Mouse (Mus musculus) embryonic fibroblast, embryonic 13.5 days (primary cell): Measurements from ENCODE around the gene Arhgap6. TPM values are rescaled to one million over a fixed set of nuclear protein-coding genes. Genes with fewer than 3 reads are reported as not detected.

Experiments
- H3K27ac ChIP-seq: 2 replicates; pipeline ENCODE4 v1.5.1; 2012; ENCODE audit warnings: low read length, control low read depth, inconsistent platforms; ENCODE audit not compliant: insufficient read depth
- H3K4me1 ChIP-seq: 2 replicates; pipeline ENCODE4 v1.6.1; 2011; ENCODE audit warnings: low read length; ENCODE audit not compliant: control insufficient read depth, insufficient read depth
- H3K4me3 ChIP-seq: 2 replicates; pipeline ENCODE4 v1.5.1; 2011; ENCODE audit warnings: mild to moderate bottlenecking, control low read depth, low read length; ENCODE audit not compliant: insufficient read depth
- CTCF ChIP-seq: IDR thresholded peaks from 2 replicates; pipeline ENCODE4 v1.5.1; 2011; ENCODE audit warnings: mild to moderate bottlenecking, control low read depth, low read length, moderate library complexity, borderline replicate concordance; ENCODE audit not compliant: insufficient read depth
- POLR2A ChIP-seq: IDR thresholded peaks from 2 replicates; pipeline ENCODE4 v1.6.1; 2011; ENCODE audit warnings: low read depth, mild to moderate bottlenecking, control low read depth, low read length, moderate library complexity
- polyA plus RNA-seq: library from polyadenylated mRNA; stranded (reverse); fragments of >200 nt; gene quantifications from 2 replicates; pipeline ENCODE4 v1.2.4, GENCODE M21; 2011; ENCODE audit warnings: low read depth; ENCODE audit not compliant: missing spikeins, insufficient read length

Gene Arhgap6
- polyA plus RNA-seq = 2.7 and 3.9 TPM in 2 replicates

- TF ChIP-seq POLR2A (no peak), CTCF (no peak)
- Histone ChIP-seq H3K4me3 (peak within 1 kb of the TSS; percentile 35), H3K4me1 (no peaks in the 10 kb centered on the region), H3K27ac (no peak within 1 kb of the TSS)
These were observed at the start of gene Arhgap6 for GRCm38 (mm10) chrX:168794974-168795858. Gene Arhgap6, plus strand, starts transcription at chrX:168795099.

GRCm38 (mm10) chrX:168747011-168747410 lies 47.9 kb upstream of the Arhgap6 start:
- H3K4me3 ChIP-seq = no peak overlapping the region
- no peaks in the 10 kb centered on the region for H3K4me1 ChIP-seq
- H3K27ac ChIP-seq = no peak overlapping the region
- no peak for TF ChIP-seq POLR2A
- TF ChIP-seq CTCF = no peak

- TF ChIP-seq CTCF (no peak), POLR2A (no peak)
These were observed 1.3 kb downstream of the Arhgap6 start for GRCm38 (mm10) chrX:168795859-168796848.

GRCm38 (mm10) chrX:168804677-168805076 lies 9.8 kb downstream of the Arhgap6 start:
- no peak overlapping the region for H3K4me3 ChIP-seq
- no peak for TF ChIP-seq CTCF
- TF ChIP-seq POLR2A = no peak
- no peak overlapping the region for H3K27ac ChIP-seq
- H3K4me1 ChIP-seq = no peaks in the 10 kb centered on the region

More at GRCm38 (mm10) chrX:168795859-168796848, 1.3 kb downstream of the Arhgap6 start:
- no peaks in the 10 kb centered on the region for H3K4me1 ChIP-seq
- H3K4me3 ChIP-seq = peak overlapping the region; percentile 35
- no peak overlapping the region for H3K27ac ChIP-seq

- Histone ChIP-seq H3K4me1 (no peaks in the 10 kb centered on the region), H3K4me3 (no peak overlapping the region), H3K27ac (no peak overlapping the region)
- TF ChIP-seq CTCF = no peak
- TF ChIP-seq POLR2A = no peak
These were observed 15.8 kb downstream of the Arhgap6 start for GRCm38 (mm10) chrX:168810513-168811265.

GRCm38 (mm10) chrX:168818858-168819257 lies 24.0 kb downstream of the Arhgap6 start:
- no peak overlapping the region for H3K27ac ChIP-seq
- H3K4me1 ChIP-seq = no peaks in the 10 kb centered on the region
- no peak for TF ChIP-seq CTCF
- TF ChIP-seq POLR2A = no peak
- no peak overlapping the region for H3K4me3 ChIP-seq

- TF ChIP-seq POLR2A (no peak), CTCF (no peak)
- no peak overlapping the region for H3K4me3 ChIP-seq
- H3K4me1 ChIP-seq = no peaks in the 10 kb centered on the region
- no peak overlapping the region for H3K27ac ChIP-seq
These were observed 29.3 kb downstream of the Arhgap6 start for GRCm38 (mm10) chrX:168824166-168824565.

- H3K27ac ChIP-seq = no peak overlapping the region
- no peak overlapping the region for H3K4me3 ChIP-seq
- TF ChIP-seq POLR2A = no peak
- no peak for TF ChIP-seq CTCF
These were observed 37.4 kb downstream of the Arhgap6 start for GRCm38 (mm10) chrX:168832343-168832742.

GRCm38 (mm10) chrX:168848062-168848461 lies 53.2 kb downstream of the Arhgap6 start:
- no peak overlapping the region for H3K27ac ChIP-seq
- H3K4me3 ChIP-seq = no peak overlapping the region
- TF ChIP-seq CTCF (no peak), POLR2A (no peak)
- no peaks in the 10 kb centered on the region for H3K4me1 ChIP-seq

More at GRCm38 (mm10) chrX:168832343-168832742, 37.4 kb downstream of the Arhgap6 start:
- no peaks in the 10 kb centered on the region for H3K4me1 ChIP-seq
